Mouse (Mus musculus) cortical plate, adult 2 months (tissue): ENCODE data around the gene Ddn. TPM values are rescaled to one million over a fixed set of nuclear protein-coding genes. Genes with fewer than 3 reads are reported as not detected.

Source experiments
- H3K27ac ChIP-seq: fragments of 200-500 bp; 2 replicates; pipeline ENCODE4 v1.5.1; 2012; ENCODE audit warnings: low read length, control low read depth, inconsistent platforms; ENCODE audit not compliant: insufficient read depth
- H3K4me1 ChIP-seq: fragments of 200-500 bp; 2 replicates; pipeline ENCODE4 v1.6.1; 2011; ENCODE audit warnings: low read length; ENCODE audit not compliant: control insufficient read depth, insufficient read depth
- H3K4me3 ChIP-seq: fragments of 200-500 bp; 2 replicates; pipeline ENCODE4 v1.5.1; 2011; ENCODE audit warnings: mild to moderate bottlenecking, low read length, control low read depth; ENCODE audit not compliant: insufficient read depth
- CTCF ChIP-seq: fragments of 200-500 bp; IDR thresholded peaks from 2 replicates; pipeline ENCODE4 v1.5.1; 2011; ENCODE audit warnings: mild to moderate bottlenecking, control low read depth, low read length; ENCODE audit not compliant: insufficient read depth; ENCODE audit errors: extremely low read depth
- POLR2A ChIP-seq: fragments of 200-500 bp; IDR thresholded peaks from 2 replicates; pipeline ENCODE4 v1.6.1; 2011; ENCODE audit warnings: mild to moderate bottlenecking, low read length, control low read depth; ENCODE audit not compliant: insufficient read depth; ENCODE audit errors: extremely low read depth
- polyA plus RNA-seq: library from polyadenylated mRNA; depleted of rRNA; stranded (reverse); fragments of >200 nt; gene quantifications from 2 replicates; pipeline ENCODE4 v1.2.3, GENCODE M21; 2012; rRNA removed

Gene Ddn
- polyA plus RNA-seq, 1 experiment, result 723 TPM

GRCm38 (mm10) chr15:98754125-98754524 is 55.2 kb downstream of the Ddn start:
- no peak overlapping the region for H3K4me3 ChIP-seq
- no peak for TF ChIP-seq CTCF
- TF ChIP-seq POLR2A, result no peak
- H3K4me1 ChIP-seq, result peaks cover 5% of the 10 kb centered on the region
- H3K27ac ChIP-seq, result no peak overlapping the region

Other genes starting within 250 kb of the Ddn start
- 17.4 and 17.9 TPM in 2 replicates for gene Ccnt1, start 238.6 kb downstream of the Ddn start, polyA plus RNA-seq
- gene 4930415O20Rik, start 238.5 kb downstream of the Ddn start, polyA plus RNA-seq, result not detected in 2 replicates
- gene Adcy6, start 199.4 kb downstream of the Ddn start, polyA plus RNA-seq, result 38.2 and 44.3 TPM in 2 replicates
- 339 and 348 TPM in 2 replicates for gene Cacnb3, start 178.7 kb downstream of the Ddn start, polyA plus RNA-seq
- 53.4 and 60.5 TPM in 2 replicates for gene Ddx23, start 146.6 kb downstream of the Ddn start, polyA plus RNA-seq
- 34.5 and 37.4 TPM in 2 replicates for gene Rnd1, start 132.0 kb downstream of the Ddn start, polyA plus RNA-seq
- gene Ccdc65, start 101.3 kb downstream of the Ddn start, polyA plus RNA-seq, result 9.3 and 10.6 TPM in 2 replicates
- gene Fkbp11, start 81.3 kb downstream of the Ddn start, polyA plus RNA-seq, result 2.1 TPM in 2 replicates
- gene Arf3, start 46.3 kb downstream of the Ddn start, polyA plus RNA-seq, result 701 and 730 TPM in 2 replicates
- gene Wnt10b, start 31.3 kb downstream of the Ddn start, polyA plus RNA-seq, result 2.6 and 3.1 TPM in 2 replicates
- gene Wnt1, start 19.6 kb downstream of the Ddn start, polyA plus RNA-seq, result 0.15 and 0.17 TPM in 2 replicates
- gene Prkag1, start 22.0 kb upstream of the Ddn start, polyA plus RNA-seq, result 71.3 and 75.7 TPM in 2 replicates
- 33.0 and 37.9 TPM in 2 replicates for gene Kmt2d, start 61.7 kb upstream of the Ddn start, polyA plus RNA-seq
- 18.3 and 19.9 TPM in 2 replicates for gene Rhebl1, start 85.0 kb upstream of the Ddn start, polyA plus RNA-seq
- gene Dhh, start 89.0 kb upstream of the Ddn start, polyA plus RNA-seq, result 0.25 and 0.28 TPM in 2 replicates
- gene Lmbr1l, start 108.7 kb upstream of the Ddn start, polyA plus RNA-seq, result 24.7 and 27.1 TPM in 2 replicates
- 1,160 and 1,231 TPM in 2 replicates for gene Tuba1b, start 125.1 kb upstream of the Ddn start, polyA plus RNA-seq
- 0.35 and 0.55 TPM in 2 replicates for gene Gm49450, start 144.1 kb upstream of the Ddn start, polyA plus RNA-seq
- gene Tuba1a, start 144.2 kb upstream of the Ddn start, polyA plus RNA-seq, result 1,321 and 1,512 TPM in 2 replicates
- gene Tuba1c, start 220.4 kb upstream of the Ddn start, polyA plus RNA-seq, result 5.5 and 7.1 TPM in 2 replicates
- 3.1 and 3.2 TPM in 2 replicates for gene Prph, start 245.7 kb upstream of the Ddn start, polyA plus RNA-seq